Mouse (Mus musculus): ENCODE measurements around the gene Sgms1.

DNA sequence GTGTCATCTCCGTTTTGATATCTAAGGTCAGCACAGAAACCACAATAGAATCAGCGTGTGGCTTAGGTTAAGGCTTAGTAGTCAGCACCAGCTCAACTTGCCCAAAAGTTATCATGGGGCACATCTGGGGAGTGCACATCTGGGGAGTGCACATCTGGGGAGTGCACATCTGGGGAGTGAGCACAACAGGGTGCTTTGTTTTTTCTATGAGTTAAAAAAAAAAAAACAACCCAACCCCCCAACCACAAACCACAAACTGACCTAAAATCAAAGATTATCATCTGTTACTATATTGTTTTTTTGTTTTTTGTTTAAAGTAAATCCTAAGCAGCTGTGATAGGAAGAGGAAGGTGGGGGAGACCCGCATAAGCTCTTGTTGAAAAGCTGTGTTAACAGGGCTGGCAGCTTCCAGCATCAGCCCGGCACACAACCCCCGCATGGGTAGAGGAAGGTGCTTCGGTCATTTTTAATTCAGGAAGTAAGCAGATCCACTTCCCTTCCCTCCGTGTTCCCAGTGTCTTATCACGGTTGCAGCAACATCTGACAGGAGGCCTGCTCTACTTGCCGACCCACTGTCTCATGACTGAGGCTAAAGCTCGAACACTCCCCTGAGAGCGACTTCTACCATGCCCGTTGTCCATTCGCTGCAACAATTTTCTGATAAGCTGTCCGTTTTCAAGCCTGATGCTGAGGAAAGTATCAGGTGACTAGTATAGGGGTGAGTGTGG is 251.0 kb downstream of the Sgms1 start:
- TF ChIP-seq POLR2A (IDR thresholded peaks at IDR 0.05; ENCODE audit: borderline replicate concordance, extremely low read depth, low read depth, low read length) (no peak), CTCF (IDR thresholded peaks at IDR 0.05; ENCODE audit: insufficient read depth, low read length) (no peak)

Data from lung, adult 2 months (tissue).